Mouse (Mus musculus) c-Kit-positive CD71-positive TER-119-negative erythroid progenitor cells, embryonic 14.5 days (primary cell): Measurements from ENCODE around the gene Mgat1.
"Not testable (repeated sequence)": the region's sequence is repeated elsewhere in the genome, so short reads cannot be mapped to it uniquely, and the experiment has no call there.

Source experiments
- DNase-seq: peaks from one replicate; pipeline ENCODE4 v3.0.0-alpha.2; 2013; ENCODE audit warnings: low read depth

Mgat1 gene

GRCm38 (mm10) chr11:49264081-49264480, 20.1 kb downstream of the Mgat1 start:
- no peak for DNase-seq

GRCm38 (mm10) chr11:49264622-49265021, 20.6 kb downstream of the Mgat1 start:
- no peak for DNase-seq

- DNase-seq: no peak
These were observed 21.1 kb downstream of the Mgat1 start for GRCm38 (mm10) chr11:49265101-49265500.

GRCm38 (mm10) chr11:49266671-49267070, 22.7 kb downstream of the Mgat1 start:
- no peak for DNase-seq

- no peak for DNase-seq
These were observed 23.3 kb downstream of the Mgat1 start for GRCm38 (mm10) chr11:49267316-49267715.

- no peak for DNase-seq
These were observed 24.1 kb downstream of the Mgat1 start for GRCm38 (mm10) chr11:49267970-49268579.

- DNase-seq: no peak
These were observed 25.8 kb downstream of the Mgat1 start for GRCm38 (mm10) chr11:49269761-49270160.

- no peak for DNase-seq
These were observed 26.4 kb downstream of the Mgat1 start for GRCm38 (mm10) chr11:49270368-49270767.

GRCm38 (mm10) chr11:49271334-49271733, 27.3 kb downstream of the Mgat1 start:
- DNase-seq: peak; percentile 42

- DNase-seq: no peak
These were observed 30.0 kb downstream of the Mgat1 start for GRCm38 (mm10) chr11:49273834-49274519.

GRCm38 (mm10) chr11:49278222-49278621, 34.2 kb downstream of the Mgat1 start, which contains the start of gene Olfr1393:
Gene Olfr1393, plus strand, starts transcription at chr11:49278304.
- no peak for DNase-seq

- DNase-seq: not testable (repeated sequence)
These were observed 41.0 kb downstream of the Mgat1 start, which contains the start of gene Olfr1392 for GRCm38 (mm10) chr11:49284982-49285381. Gene Olfr1392, plus strand, starts transcription at chr11:49285282.

- no peak for DNase-seq
These were observed 43.3 kb downstream of the Mgat1 start for GRCm38 (mm10) chr11:49287251-49287650.

- no peak for DNase-seq
These were observed 48.8 kb downstream of the Mgat1 start for GRCm38 (mm10) chr11:49292777-49293176.

GRCm38 (mm10) chr11:49304441-49304840, 60.5 kb downstream of the Mgat1 start, which contains the start of gene Olfr10:
Gene Olfr10, plus strand, starts transcription at chr11:49304741.
- no peak for DNase-seq

- DNase-seq: not testable (repeated sequence)
These were observed 64.6 kb downstream of the Mgat1 start for GRCm38 (mm10) chr11:49308547-49308946.
